Mouse (Mus musculus) midbrain, embryonic 11.5 days (tissue): ENCODE results near the gene Zfp36l2. TPM values are rescaled to one million over a fixed set of nuclear protein-coding genes. Genes with fewer than 3 reads are reported as not detected.
A peak's percentile ranks its signal among the peaks of the same experiment; 100 is the strongest.

ENCODE experiments used
- ATAC-seq: fragments of 200-750 bp; cut with Nextera tagmentation; 2 replicates; pipeline ENCODE4 v1.8.0; 2017; ENCODE audit warnings: moderate TSS enrichment, moderate library complexity; ENCODE audit not compliant: low FRiP score
- DNase-seq: peaks from one replicate; pipeline ENCODE4 v3.0.0; 2015; ENCODE audit warnings: low spot score; ENCODE audit errors: missing footprints
- H3K27ac ChIP-seq: fragments of 300-500 bp; sonication (generic); 2 replicates; pipeline ENCODE4 v1.5.1; 2014; ENCODE audit warnings: low read depth, low read length
- H3K27me3 ChIP-seq: fragments of 300-500 bp; sonication (generic); 2 replicates; pipeline ENCODE4 v1.6.1; 2014; ENCODE audit warnings: mild to moderate bottlenecking, low read length, moderate library complexity, mixed read lengths; ENCODE audit not compliant: control insufficient read depth, insufficient read depth
- H3K36me3 ChIP-seq: fragments of 300-500 bp; sonication (generic); 2 replicates; pipeline ENCODE4 v1.6.1; 2014; ENCODE audit warnings: mild to moderate bottlenecking, low read length, moderate library complexity, mixed read lengths; ENCODE audit not compliant: control insufficient read depth, insufficient read depth
- H3K4me1 ChIP-seq: fragments of 300-500 bp; sonication (generic); 2 replicates; pipeline ENCODE4 v1.6.1; 2014; ENCODE audit warnings: low read length; ENCODE audit not compliant: control insufficient read depth, insufficient read depth
- H3K4me2 ChIP-seq: fragments of 300-500 bp; sonication (generic); 2 replicates; pipeline ENCODE4 v1.6.1; 2014; ENCODE audit warnings: mild to moderate bottlenecking, moderate library complexity
- H3K4me3 ChIP-seq: fragments of 300-500 bp; sonication (generic); 2 replicates; pipeline ENCODE4 v1.5.1; 2014; ENCODE audit warnings: low read depth, low read length
- H3K9ac ChIP-seq: fragments of 300-500 bp; sonication (generic); 2 replicates; pipeline ENCODE4 v1.6.1; 2014; ENCODE audit warnings: low read length
- H3K9me3 ChIP-seq: fragments of 300-500 bp; sonication (generic); 2 replicates; pipeline ENCODE4 v1.6.1; 2016; ENCODE audit warnings: low read length; ENCODE audit not compliant: control insufficient read depth
- WGBS: fragments of 180-500 bp; shearing (Covaris S2); extraction: QIAGEN DNeasy Blood & Tissue Kit; methylation state at CpG from one replicate; pipeline ENCODE4 v1.1.7; 2014; 5-methylcytosine and 5-hydroxymethylcytosine counted together
- polyA plus RNA-seq: library from polyadenylated mRNA; unstranded; fragments of >200 nt; fragmentation: Nextera tagmentation; extraction: Ambion mirVana; gene quantifications from 2 replicates; pipeline ENCODE4 v1.2.1, GENCODE M21; 2014

Gene Zfp36l2
- polyA plus RNA-seq, 1 experiment from 2014 or later, result 14.6 TPM

GRCm38 (mm10) chr17:84201183-84201582, 13.4 kb upstream of the Zfp36l2 start:
- no peaks in the 10 kb centered on the region for H3K36me3 ChIP-seq
- H3K4me2 ChIP-seq, result no peak overlapping the region
- H3K9ac ChIP-seq, result no peak overlapping the region
- DNase-seq, result no peak
- H3K9me3 ChIP-seq, result no peaks in the 10 kb centered on the region
- WGBS, result 95% methylated on average over 5 of the region's 5 CpGs
- 0 out of 2 replicates have a peak, but pooled peaks cover 5% of the 10 kb centered on the region for H3K4me1 ChIP-seq
- H3K27ac ChIP-seq, result no peak overlapping the region
- H3K4me3 ChIP-seq, result no peak overlapping the region
- no peaks in the 10 kb centered on the region for H3K27me3 ChIP-seq
- ATAC-seq, result no peak

GRCm38 (mm10) chr17:84197912-84198344, 10.2 kb upstream of the Zfp36l2 start:
- ATAC-seq, result no peak
- DNase-seq, result no peak
- H3K36me3 ChIP-seq, result no peaks in the 10 kb centered on the region
- no peak overlapping the region for H3K27ac ChIP-seq
- H3K4me3 ChIP-seq, result no peak overlapping the region
- no peaks in the 10 kb centered on the region for H3K9me3 ChIP-seq
- H3K4me1 ChIP-seq, result no peaks in the 10 kb centered on the region
- 50% methylated on average over 4 of the region's 4 CpGs for WGBS
- H3K9ac ChIP-seq, result no peak overlapping the region
- H3K27me3 ChIP-seq, result no peaks in the 10 kb centered on the region
- H3K4me2 ChIP-seq, result no peak overlapping the region

GRCm38 (mm10) chr17:84196329-84196728, 8.6 kb upstream of the Zfp36l2 start:
- Histone ChIP-seq H3K36me3 (no peaks in the 10 kb centered on the region), H3K4me2 (no peak overlapping the region), H3K9ac (no peak overlapping the region), H3K4me3 (no peak overlapping the region), H3K27ac (no peak overlapping the region), H3K27me3 (no peaks in the 10 kb centered on the region), H3K9me3 (no peaks in the 10 kb centered on the region), H3K4me1 (no peaks in the 10 kb centered on the region)
- ATAC-seq (no peak), DNase-seq (peak; percentile 41)

- ATAC-seq, result no peak
- no peaks in the 10 kb centered on the region for H3K36me3 ChIP-seq
- H3K4me1 ChIP-seq, result no peaks in the 10 kb centered on the region
- no peak overlapping the region for H3K27ac ChIP-seq
- WGBS, result 89% methylated on average over 3 of the region's 3 CpGs
- no peak overlapping the region for H3K4me2 ChIP-seq
- H3K27me3 ChIP-seq, result no peaks in the 10 kb centered on the region
- no peak overlapping the region for H3K9ac ChIP-seq
- no peak overlapping the region for H3K4me3 ChIP-seq
- no peaks in the 10 kb centered on the region for H3K9me3 ChIP-seq
- DNase-seq, result no peak
Measured at GRCm38 (mm10) chr17:84195835-84196234, 8.1 kb upstream of the Zfp36l2 start.

GRCm38 (mm10) chr17:84195003-84195395, 7.3 kb upstream of the Zfp36l2 start:
- Histone ChIP-seq H3K27me3 (no peaks in the 10 kb centered on the region), H3K27ac (no peak overlapping the region), H3K36me3 (no peaks in the 10 kb centered on the region), H3K9me3 (no peaks in the 10 kb centered on the region), H3K4me1 (no peaks in the 10 kb centered on the region), H3K4me2 (no peak overlapping the region), H3K4me3 (no peak overlapping the region), H3K9ac (no peak overlapping the region)
- 59% methylated on average over 4 of the region's 4 CpGs for WGBS
- peak; percentile 72 for DNase-seq
- ATAC-seq, result no peak

GRCm38 (mm10) chr17:84194282-84195002, 6.7 kb upstream of the Zfp36l2 start:
- Histone ChIP-seq H3K4me2 (no peak overlapping the region), H3K4me1 (peaks cover 4% of the 10 kb centered on the region; the same call in 1 of the 2 replicates), H3K4me3 (no peak overlapping the region), H3K27ac (no peak overlapping the region), H3K9ac (no peak overlapping the region), H3K36me3 (no peaks in the 10 kb centered on the region), H3K9me3 (no peaks in the 10 kb centered on the region), H3K27me3 (no peaks in the 10 kb centered on the region)
- DNase-seq, result peak; percentile 39
- 84% methylated on average over 4 of the region's 4 CpGs for WGBS
- ATAC-seq, result no peak

- Histone ChIP-seq H3K4me3 (no peak overlapping the region), H3K9ac (no peak overlapping the region), H3K36me3 (no peaks in the 10 kb centered on the region), H3K27me3 (no peaks in the 10 kb centered on the region), H3K9me3 (no peaks in the 10 kb centered on the region), H3K4me2 (no peak overlapping the region), H3K4me1 (peaks cover 14% of the 10 kb centered on the region), H3K27ac (no peak overlapping the region)
- ATAC-seq, result no peak
- peak; percentile 37 for DNase-seq
- WGBS, result 94% methylated on average over 9 of the region's 9 CpGs
Measured at GRCm38 (mm10) chr17:84193411-84193810, 5.7 kb upstream of the Zfp36l2 start.

- H3K9me3 ChIP-seq, result no peaks in the 10 kb centered on the region
- H3K9ac ChIP-seq, result no peak overlapping the region
- no peaks in the 10 kb centered on the region for H3K36me3 ChIP-seq
- H3K27ac ChIP-seq, result no peak overlapping the region
- DNase-seq (no peak), ATAC-seq (no peak)
- H3K4me3 ChIP-seq, result no peak overlapping the region
- H3K4me1 ChIP-seq, result peaks cover 14% of the 10 kb centered on the region
- H3K27me3 ChIP-seq, result no peaks in the 10 kb centered on the region
- 93% methylated on average over 4 of the region's 4 CpGs for WGBS
- no peak overlapping the region for H3K4me2 ChIP-seq
Measured at GRCm38 (mm10) chr17:84191946-84192345, 4.2 kb upstream of the Zfp36l2 start.

GRCm38 (mm10) chr17:84190885-84191284, 3.1 kb upstream of the Zfp36l2 start:
- Histone ChIP-seq H3K9me3 (no peaks in the 10 kb centered on the region), H3K36me3 (0 out of 2 replicates have a peak, but pooled peaks cover 2% of the 10 kb centered on the region), H3K27me3 (no peaks in the 10 kb centered on the region), H3K9ac (no peak overlapping the region), H3K4me1 (peaks cover 14% of the 10 kb centered on the region), H3K4me2 (no peak overlapping the region), H3K4me3 (no peak overlapping the region), H3K27ac (no peak overlapping the region)
- WGBS, result 34% methylated on average over 8 of the region's 8 CpGs
- ATAC-seq, result no peak
- DNase-seq, result peak; percentile 98
